Mouse (Mus musculus) frontal cortex, postnatal 36 days (tissue): Measurements from ENCODE around the gene Epb41l5.

Experiments used
- DNase-seq, 2 experiments: peaks; one replicate each; pipeline ENCODE4 v3.0.0; 2022; ENCODE audit warnings: low spot score in 2 of 2

Gene Epb41l5

GRCm38 (mm10) chr1:119501881-119502280 is 146.9 kb downstream of the Epb41l5 start:
- no peak for DNase-seq

GRCm38 (mm10) chr1:119499456-119499855 is 149.3 kb downstream of the Epb41l5 start:
- DNase-seq = no peak

DNA sequence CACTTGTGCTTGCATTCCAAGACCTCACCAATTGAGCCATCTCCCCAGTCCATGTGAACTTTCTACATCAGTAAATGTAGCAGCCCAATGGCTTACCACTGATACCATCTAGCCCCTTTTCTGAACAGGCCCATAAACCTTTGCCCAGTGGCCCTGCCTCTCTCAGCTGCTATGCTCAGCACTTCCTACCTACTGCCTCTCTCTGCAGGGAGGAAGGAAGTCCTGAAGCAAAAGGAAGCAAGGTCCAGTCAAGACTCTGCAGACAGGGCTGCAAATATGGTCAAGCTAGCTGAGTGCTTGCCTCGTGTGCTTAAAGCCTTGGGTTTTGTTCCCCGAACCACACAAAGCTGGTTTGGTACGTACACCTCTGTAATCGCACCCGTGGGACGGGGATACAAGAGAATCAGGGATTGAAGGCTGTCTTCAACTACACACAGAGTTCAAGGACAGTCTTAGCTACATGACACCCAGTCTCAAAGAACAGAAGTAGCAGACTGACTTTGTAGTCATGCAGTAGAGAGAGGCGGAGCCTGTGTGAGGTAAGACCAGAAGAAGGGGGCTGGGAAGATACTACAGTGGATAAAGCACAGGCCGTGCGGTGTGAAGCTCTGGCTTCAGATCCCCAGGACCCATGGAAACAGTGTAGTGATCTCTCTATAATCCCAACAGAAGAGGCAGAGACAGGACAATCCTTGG is 150.1 kb downstream of the Epb41l5 start:
- DNase-seq = no peak

GRCm38 (mm10) chr1:119497346-119498004 is 151.3 kb downstream of the Epb41l5 start:
- DNase-seq = no peak

GRCm38 (mm10) chr1:119495396-119495775 is 153.4 kb downstream of the Epb41l5 start:
- DNase-seq = no peak
